In the genomic region with DNA sequence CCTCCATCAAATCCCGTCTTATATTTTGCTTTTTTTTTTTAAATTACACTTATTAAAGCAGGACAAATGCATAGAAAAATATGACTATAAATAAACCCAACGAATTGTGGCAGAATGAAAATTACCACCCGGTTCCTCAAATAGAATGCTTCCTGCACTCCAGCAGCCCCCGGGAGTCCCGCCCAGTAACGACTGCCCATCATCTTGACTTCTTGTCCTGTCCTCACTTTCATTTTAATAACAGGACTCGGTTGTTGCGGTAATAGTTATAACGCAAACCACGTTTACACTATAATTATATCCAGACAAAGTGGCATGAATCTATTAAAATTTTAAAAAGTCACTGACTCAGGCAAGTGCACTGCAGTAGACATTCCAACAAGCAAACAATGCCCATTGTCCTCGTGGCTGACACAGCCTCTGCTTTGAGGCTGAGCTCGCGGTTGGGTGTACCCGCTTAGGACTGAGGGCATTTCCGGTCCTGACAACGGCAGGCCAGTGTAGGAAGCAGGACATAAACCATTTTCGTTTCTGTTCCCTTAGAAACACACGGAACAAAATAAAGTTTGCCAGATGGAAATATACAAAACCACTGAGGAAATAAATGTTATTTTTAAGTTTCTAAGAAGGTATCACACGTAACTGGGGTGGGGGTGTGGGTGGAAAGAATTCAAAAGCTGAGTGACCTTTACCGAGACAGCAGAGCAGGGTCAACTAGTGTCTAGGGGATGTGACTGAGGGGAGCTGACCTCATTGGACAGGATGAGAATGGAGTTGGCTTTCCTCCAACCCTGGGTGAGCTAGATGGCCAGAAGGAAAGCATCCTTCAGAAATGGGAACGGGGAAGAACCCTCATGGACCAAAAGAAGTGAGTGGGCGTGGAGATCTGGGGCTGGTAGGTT, we compare ENCODE assay signal across 9 mouse cellular contexts.
DNase-seq lines count a peak whose midpoint lies in the region; ATAC-seq lines count a peak whose summit lies in the region.
"Had no signal": no experiment of that assay in that cellular context is flagged by ENCODE, and none has a peak within 500 bp of the region (broad histone marks: within the 10 kb centered on the region; RNA-seq: fewer than 3 reads in every experiment).

No protein-coding gene starts in this region.

- 53% methylated on average over 22 of the region's 22 CpGs for WGBS in embryonic facial prominence, embryonic 13.5 days
- 83% methylated on average over 22 of the region's 22 CpGs for WGBS in embryonic facial prominence, embryonic 10.5 days
- WGBS in kidney, embryonic 14.5 days = 77% methylated on average over 22 of the region's 22 CpGs
- WGBS in neural tube, embryonic 15.5 days = 87% methylated on average over 22 of the region's 22 CpGs
- 90% methylated on average over 22 of the region's 22 CpGs for WGBS in forebrain, embryonic 12.5 days

- no peaks in the 10 kb centered on the region for H3K27me3 ChIP-seq in embryonic facial prominence, embryonic 13.5 days
- H3K27me3 ChIP-seq in embryonic facial prominence, embryonic 10.5 days (replicated peaks; ENCODE audit: low read depth, poor library complexity, severe bottlenecking) = no peaks in the 10 kb centered on the region
- no peaks in the 10 kb centered on the region for H3K27me3 ChIP-seq in kidney, embryonic 14.5 days (ENCODE audit: control insufficient read depth, insufficient read depth, low read length)
- no peaks in the 10 kb centered on the region for H3K27me3 ChIP-seq in neural tube, embryonic 15.5 days (replicated peaks)
- H3K27me3 ChIP-seq in forebrain, embryonic 12.5 days = no peaks in the 10 kb centered on the region
- H3K27me3 ChIP-seq: CH12.LX had no signal

- DNase-seq in embryonic facial prominence, embryonic 10.5 days (ENCODE audit: low spot score) = no peak
- DNase-seq in layer of hippocampus, postnatal 10 days (ENCODE audit: low spot score in 2 of 2) = no peak

- H3K27ac ChIP-seq in embryonic facial prominence, embryonic 13.5 days = 0 out of 2 replicates have a peak overlapping the region, but pooled peaks have one; percentile 33
- no peak overlapping the region for H3K27ac ChIP-seq in embryonic facial prominence, embryonic 10.5 days (replicated peaks)
- H3K27ac ChIP-seq in kidney, embryonic 14.5 days (ENCODE audit: low read depth, low read length) = peak overlapping the region; percentile 55; the same call in 1 of the 2 replicates
- no peak overlapping the region for H3K27ac ChIP-seq in neural tube, embryonic 15.5 days (replicated peaks)
- H3K27ac ChIP-seq in forebrain, embryonic 12.5 days = no peak overlapping the region

- peak; percentile 71; the same call in 1 of the 2 replicates for ATAC-seq in embryonic facial prominence, embryonic 13.5 days (ENCODE audit: insufficient number of reproducible peaks, insufficient read depth, low FRiP score, low TSS enrichment, low read depth)
- peak; percentile 75 for ATAC-seq in common myeloid progenitor, adult 5-6 weeks (replicated peaks; ENCODE audit: low read depth, poor library complexity, severe bottlenecking)
- ATAC-seq in kidney, embryonic 14.5 days (ENCODE audit: low FRiP score, low TSS enrichment) = peak; percentile 43; the same call in 1 of the 2 replicates
- ATAC-seq in megakaryocyte, adult 5-6 weeks (ENCODE audit: poor library complexity, severe bottlenecking) = peak; percentile 71
- no peak for ATAC-seq in neural tube, embryonic 15.5 days (ENCODE audit: low FRiP score)
- ATAC-seq in forebrain, embryonic 12.5 days (ENCODE audit: low FRiP score) = no peak

- peaks cover 24% of the 10 kb centered on the region for H3K4me1 ChIP-seq in embryonic facial prominence, embryonic 13.5 days
- peaks cover 11% of the 10 kb centered on the region for H3K4me1 ChIP-seq in embryonic facial prominence, embryonic 10.5 days
- no peaks in the 10 kb centered on the region for H3K4me1 ChIP-seq in kidney, embryonic 14.5 days (ENCODE audit: control insufficient read depth, insufficient read depth, low read length)
- H3K4me1 ChIP-seq in neural tube, embryonic 15.5 days = no peaks in the 10 kb centered on the region
- no peaks in the 10 kb centered on the region for H3K4me1 ChIP-seq in forebrain, embryonic 12.5 days

- no peaks in the 10 kb centered on the region for H3K9me3 ChIP-seq in embryonic facial prominence, embryonic 13.5 days
- H3K9me3 ChIP-seq in embryonic facial prominence, embryonic 10.5 days = no peaks in the 10 kb centered on the region
- no peaks in the 10 kb centered on the region for H3K9me3 ChIP-seq in kidney, embryonic 14.5 days (ENCODE audit: control insufficient read depth, low read length)
- H3K9me3 ChIP-seq in neural tube, embryonic 15.5 days (replicated peaks) = no peaks in the 10 kb centered on the region
- H3K9me3 ChIP-seq in forebrain, embryonic 12.5 days = no peaks in the 10 kb centered on the region

- H3K4me2 ChIP-seq in embryonic facial prominence, embryonic 13.5 days = peak overlapping the region; percentile 30
- H3K4me2 ChIP-seq in kidney, embryonic 14.5 days (replicated peaks; ENCODE audit: low read depth, low read length) = no peak overlapping the region
- H3K4me2 ChIP-seq in neural tube, embryonic 15.5 days = no peak overlapping the region
- H3K4me2 ChIP-seq in forebrain, embryonic 12.5 days = no peak overlapping the region

- no peak overlapping the region for H3K9ac ChIP-seq in embryonic facial prominence, embryonic 13.5 days
- no peak overlapping the region for H3K9ac ChIP-seq in kidney, embryonic 14.5 days (ENCODE audit: low read depth, low read length)
- H3K9ac ChIP-seq in neural tube, embryonic 15.5 days (replicated peaks) = no peak overlapping the region
- no peak overlapping the region for H3K9ac ChIP-seq in forebrain, embryonic 12.5 days

- H3K4me3 ChIP-seq in embryonic facial prominence, embryonic 13.5 days = no peak overlapping the region
- H3K4me3 ChIP-seq in embryonic facial prominence, embryonic 10.5 days = no peak overlapping the region
- no peak overlapping the region for H3K4me3 ChIP-seq in kidney, embryonic 14.5 days (ENCODE audit: low read length)
- no peak overlapping the region for H3K4me3 ChIP-seq in neural tube, embryonic 15.5 days (replicated peaks)
- H3K4me3 ChIP-seq in forebrain, embryonic 12.5 days (replicated peaks) = no peak overlapping the region

- no peaks in the 10 kb centered on the region for H3K36me3 ChIP-seq in embryonic facial prominence, embryonic 13.5 days
- H3K36me3 ChIP-seq in embryonic facial prominence, embryonic 10.5 days (replicated peaks) = no peaks in the 10 kb centered on the region
- H3K36me3 ChIP-seq in kidney, embryonic 14.5 days (ENCODE audit: control insufficient read depth, insufficient read depth, low read length) = no peaks in the 10 kb centered on the region
- H3K36me3 ChIP-seq in neural tube, embryonic 15.5 days = no peaks in the 10 kb centered on the region
- no peaks in the 10 kb centered on the region for H3K36me3 ChIP-seq in forebrain, embryonic 12.5 days (replicated peaks)

Comparison
In these comparisons a context has a peak if more than half of its experiments do, and no peak if none do; other contexts are left out.
1. H3K27ac ChIP-seq: peak in embryonic facial prominence, embryonic 13.5 days (single experiment) and kidney, embryonic 14.5 days (single experiment); none in embryonic facial prominence, embryonic 10.5 days (single experiment), neural tube, embryonic 15.5 days (single experiment) and forebrain, embryonic 12.5 days (single experiment).
2. ATAC-seq: peak in embryonic facial prominence, embryonic 13.5 days (single experiment), common myeloid progenitor, adult 5-6 weeks (single experiment), kidney, embryonic 14.5 days (single experiment) and megakaryocyte, adult 5-6 weeks (single experiment); none in neural tube, embryonic 15.5 days (single experiment) and forebrain, embryonic 12.5 days (single experiment).